Mouse (Mus musculus) embryonic fibroblast, embryonic 13.5 days (primary cell): ENCODE measurements at regions not wholly inside any gene's neighbourhood (a gene's known extent, or its start where the extent isn't known, plus 50 kb on each side); places are given as distances from the start of the nearest gene placed in this dataset.
A peak's percentile ranks its signal among the peaks of the same experiment; 100 is the strongest.

Experiments
- H3K27ac ChIP-seq: 2 replicates; pipeline ENCODE4 v1.5.1; 2012; ENCODE audit warnings: low read length, control low read depth, inconsistent platforms; ENCODE audit not compliant: insufficient read depth
- H3K4me1 ChIP-seq: 2 replicates; pipeline ENCODE4 v1.6.1; 2011; ENCODE audit warnings: low read length; ENCODE audit not compliant: control insufficient read depth, insufficient read depth
- H3K4me3 ChIP-seq: 2 replicates; pipeline ENCODE4 v1.5.1; 2011; ENCODE audit warnings: mild to moderate bottlenecking, control low read depth, low read length; ENCODE audit not compliant: insufficient read depth
- CTCF ChIP-seq: IDR thresholded peaks from 2 replicates; pipeline ENCODE4 v1.5.1; 2011; ENCODE audit warnings: mild to moderate bottlenecking, control low read depth, low read length, moderate library complexity, borderline replicate concordance; ENCODE audit not compliant: insufficient read depth
- POLR2A ChIP-seq: IDR thresholded peaks from 2 replicates; pipeline ENCODE4 v1.6.1; 2011; ENCODE audit warnings: low read depth, mild to moderate bottlenecking, control low read depth, low read length, moderate library complexity

DNA sequence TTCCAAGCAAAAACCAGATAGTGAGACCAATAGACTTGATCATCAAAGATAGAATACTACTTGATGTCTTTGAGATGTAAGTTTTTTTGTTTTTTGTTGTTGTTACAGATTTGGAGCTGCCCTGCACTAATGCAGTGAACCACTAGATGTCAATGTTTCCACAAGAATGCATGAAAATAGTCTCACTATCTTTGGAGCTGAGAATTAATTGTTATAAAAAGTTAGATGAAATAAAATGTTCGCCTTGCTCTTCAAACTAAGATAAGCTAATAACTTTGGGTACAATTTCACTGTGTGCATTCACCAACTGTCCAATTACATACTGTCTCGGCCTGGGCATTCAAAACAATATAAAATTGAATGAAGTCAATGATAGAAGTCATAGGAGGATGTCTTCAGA is 223.2 kb upstream of the Agtr1b start:
- Histone ChIP-seq H3K27ac (no peak overlapping the region), H3K4me1 (no peaks in the 10 kb centered on the region), H3K4me3 (no peak overlapping the region)
- no peak for TF ChIP-seq CTCF
- TF ChIP-seq POLR2A = no peak

DNA sequence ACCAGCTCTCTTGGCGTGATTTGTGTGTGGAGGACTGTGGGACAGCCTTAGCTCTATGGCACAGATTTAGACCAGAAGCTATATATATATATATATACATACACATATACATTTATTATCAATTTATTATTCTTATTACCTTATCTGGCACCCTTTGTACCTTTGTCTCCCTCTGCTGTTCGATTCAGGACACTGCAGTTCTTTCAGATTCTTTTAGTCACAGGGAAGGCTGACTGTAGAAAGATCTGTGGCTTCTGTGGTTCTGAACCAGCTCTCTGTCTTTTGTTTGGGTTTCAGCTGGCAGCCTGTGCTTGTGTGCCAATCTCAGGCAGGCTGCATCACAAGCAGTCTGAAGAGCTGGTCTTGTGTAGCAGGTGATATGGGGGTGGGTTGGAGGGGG is 184.6 kb upstream of the Agtr1b start:
- no peak overlapping the region for H3K27ac ChIP-seq
- H3K4me1 ChIP-seq = no peaks in the 10 kb centered on the region
- TF ChIP-seq POLR2A (no peak), CTCF (no peak)
- no peak overlapping the region for H3K4me3 ChIP-seq

DNA sequence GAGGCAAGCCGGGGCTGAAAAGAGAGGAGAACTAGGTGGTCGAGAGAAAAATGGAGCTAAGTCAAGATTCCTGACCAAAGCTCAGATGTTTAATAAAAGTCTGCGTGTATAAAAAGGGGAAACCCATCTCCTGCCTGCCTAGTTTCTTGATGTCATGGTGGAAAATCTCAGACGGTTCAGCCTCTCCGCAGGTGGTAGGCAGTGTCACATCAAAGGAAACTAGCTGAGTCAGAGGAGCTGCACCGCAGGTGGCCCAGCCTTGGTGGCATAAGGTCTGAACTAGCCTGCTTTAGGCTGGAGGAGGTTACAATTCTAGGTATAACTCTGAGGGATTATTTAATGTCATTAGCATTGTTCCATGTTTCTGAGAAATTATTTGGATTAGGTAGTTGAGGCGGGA is 177.0 kb upstream of the Agtr1b start:
- H3K4me1 ChIP-seq = no peaks in the 10 kb centered on the region
- no peak overlapping the region for H3K27ac ChIP-seq
- no peak for TF ChIP-seq POLR2A
- TF ChIP-seq CTCF = no peak
- no peak overlapping the region for H3K4me3 ChIP-seq

DNA sequence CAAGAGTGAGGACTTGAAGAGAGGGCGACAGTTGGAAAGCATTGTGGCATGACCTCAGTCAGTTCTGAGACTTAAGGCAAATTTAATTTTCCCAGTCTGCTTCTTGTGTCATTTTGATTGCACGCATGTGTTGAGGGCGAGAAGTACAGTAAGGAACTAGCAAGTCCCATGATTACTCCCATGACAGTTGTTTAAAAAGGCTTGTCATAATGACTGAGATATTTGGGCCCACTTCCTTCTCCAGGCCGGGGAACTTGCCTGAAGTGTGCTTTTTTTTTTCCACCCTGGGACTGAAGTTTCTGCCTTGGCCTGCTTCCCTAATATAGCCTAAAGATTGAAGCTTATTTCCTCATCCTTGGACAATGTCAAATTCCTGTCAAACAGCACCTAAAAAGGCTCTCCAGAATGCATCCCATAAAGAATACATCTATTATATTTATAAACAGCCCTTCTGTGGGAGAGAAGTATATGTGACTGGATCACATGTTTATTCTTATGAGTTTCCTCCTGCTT is 171.6 kb upstream of the Agtr1b start:
- TF ChIP-seq POLR2A = no peak
- no peak for TF ChIP-seq CTCF
- H3K4me3 ChIP-seq = no peak overlapping the region
- H3K4me1 ChIP-seq = no peaks in the 10 kb centered on the region
- no peak overlapping the region for H3K27ac ChIP-seq

DNA sequence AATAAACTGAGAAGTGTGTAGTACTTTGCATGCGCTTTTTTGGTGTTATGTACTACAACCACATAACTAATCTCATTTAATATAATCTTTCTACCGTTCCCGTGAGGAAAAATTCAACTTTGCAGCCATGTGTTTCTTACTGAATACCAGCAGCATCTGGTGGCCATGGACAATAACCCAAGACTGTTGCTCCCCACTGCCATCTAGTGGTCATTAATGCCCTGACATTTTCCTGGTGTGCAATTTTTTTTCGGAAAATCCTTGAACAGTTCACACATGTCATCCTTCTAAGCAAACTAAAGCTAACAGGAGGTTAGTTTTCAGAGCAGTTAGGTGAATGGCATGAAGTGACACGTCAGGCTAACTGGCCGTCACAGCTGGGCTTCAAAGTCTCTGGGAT is 153.8 kb upstream of the Agtr1b start:
- no peak for TF ChIP-seq POLR2A
- peak; percentile 17; the same call in 1 of the 2 replicates for TF ChIP-seq CTCF
- Histone ChIP-seq H3K4me1 (no peaks in the 10 kb centered on the region), H3K4me3 (no peak overlapping the region), H3K27ac (no peak overlapping the region)

DNA sequence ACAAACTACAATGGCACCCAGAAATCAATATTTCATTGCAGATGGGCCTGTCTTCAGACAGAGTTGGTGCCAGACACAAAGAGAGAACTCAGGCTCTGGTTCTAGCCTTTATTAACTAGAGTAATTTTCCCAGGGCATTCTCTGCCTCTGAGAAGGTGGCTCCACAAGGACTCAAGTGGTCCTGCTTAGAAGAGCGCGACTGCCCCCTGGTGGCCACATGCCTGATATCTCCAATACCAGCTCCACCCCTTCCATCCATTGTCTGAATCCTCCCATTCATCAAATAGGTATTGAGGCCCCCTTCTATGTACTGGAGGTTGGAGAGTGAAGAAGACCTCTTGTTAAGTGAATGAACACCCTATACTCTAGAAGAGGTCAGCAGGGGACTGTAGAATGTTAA is 142.2 kb upstream of the Agtr1b start:
- TF ChIP-seq CTCF (peak; percentile 83), POLR2A (no peak)

DNA sequence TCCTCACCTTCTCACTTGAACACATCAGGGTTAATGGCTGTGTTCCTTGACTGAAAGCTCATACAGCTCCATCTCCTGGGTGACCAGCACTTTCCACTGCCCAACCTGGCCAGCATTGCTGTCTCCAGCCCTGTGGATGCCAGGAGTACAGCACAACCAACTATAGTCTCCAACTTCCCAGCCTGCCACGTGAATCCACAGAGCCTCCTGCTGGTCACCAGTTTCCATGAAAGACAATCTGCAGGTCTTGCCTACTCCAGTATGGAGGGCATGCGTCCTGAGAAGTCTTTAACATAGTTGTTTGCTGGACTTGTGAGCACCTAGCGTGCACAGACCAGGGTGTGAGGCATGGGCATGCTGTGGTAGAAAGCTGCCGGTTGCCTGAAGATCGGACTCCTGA is 138.6 kb upstream of the Agtr1b start:
- no peak for TF ChIP-seq POLR2A
- TF ChIP-seq CTCF = no peak
- no peak overlapping the region for H3K4me3 ChIP-seq
- H3K4me1 ChIP-seq = no peaks in the 10 kb centered on the region
- no peak overlapping the region for H3K27ac ChIP-seq

More for the DNA sequence above, 142.2 kb upstream of the Agtr1b start:
- no peaks in the 10 kb centered on the region for H3K4me1 ChIP-seq
- H3K27ac ChIP-seq = no peak overlapping the region
- H3K4me3 ChIP-seq = no peak overlapping the region
